Mouse (Mus musculus) limb, embryonic 14.5 days (tissue): ENCODE measurements around the gene Clrn1. TPM values are rescaled to one million over a fixed set of nuclear protein-coding genes. Genes with fewer than 3 reads are reported as not detected.

Experiments
- ATAC-seq: fragments of 200-750 bp; cut with Nextera tagmentation; 2 replicates; pipeline ENCODE4 v1.8.0; 2017; ENCODE audit warnings: low read depth, moderate number of reproducible peaks, moderate TSS enrichment; ENCODE audit not compliant: low FRiP score
- DNase-seq: peaks from one replicate; pipeline ENCODE4 v3.0.0-alpha.2; 2015; ENCODE audit warnings: low spot score
- H3K27ac ChIP-seq: fragments of 300-500 bp; sonication (generic); replicated peaks from 2 replicates; pipeline ENCODE4 v1.5.1; 2014; ENCODE audit warnings: low read depth, mild to moderate bottlenecking, low read length, moderate library complexity, mixed read lengths
- H3K27me3 ChIP-seq: fragments of 300-500 bp; sonication (generic); 2 replicates; pipeline ENCODE4 v1.6.1; 2014; ENCODE audit warnings: low read length, mixed read lengths; ENCODE audit not compliant: control insufficient read depth, insufficient read depth
- H3K36me3 ChIP-seq: fragments of 300-500 bp; sonication (generic); 2 replicates; pipeline ENCODE4 v1.6.1; 2014; ENCODE audit warnings: mild to moderate bottlenecking, low read length, moderate library complexity, mixed read lengths; ENCODE audit not compliant: control insufficient read depth, insufficient read depth
- H3K4me1 ChIP-seq: fragments of 300-500 bp; sonication (generic); 2 replicates; pipeline ENCODE4 v1.6.1; 2014; ENCODE audit warnings: antibody characterized with exemption, low read length, mixed read lengths; ENCODE audit not compliant: control insufficient read depth, insufficient read depth
- H3K4me2 ChIP-seq: fragments of 300-500 bp; sonication (generic); replicated peaks from 2 replicates; pipeline ENCODE4 v1.6.1; 2014; ENCODE audit warnings: low read depth, mild to moderate bottlenecking, low read length, moderate library complexity; ENCODE audit not compliant: severe bottlenecking
- H3K4me3 ChIP-seq: fragments of 300-500 bp; sonication (generic); replicated peaks from 2 replicates; pipeline ENCODE4 v1.5.1; 2014; ENCODE audit warnings: low read length
- H3K9ac ChIP-seq: fragments of 300-500 bp; sonication (generic); 2 replicates; pipeline ENCODE4 v1.6.1; 2014; ENCODE audit warnings: mild to moderate bottlenecking, low read depth, low read length, moderate library complexity; ENCODE audit not compliant: severe bottlenecking
- H3K9me3 ChIP-seq: fragments of 300-500 bp; sonication (generic); 2 replicates; pipeline ENCODE4 v1.6.1; 2016; ENCODE audit warnings: low read length; ENCODE audit not compliant: control insufficient read depth
- POLR2A ChIP-seq: fragments of 200-500 bp; IDR thresholded peaks from 2 replicates; pipeline ENCODE4 v1.8.0; 2012; ENCODE audit warnings: inconsistent platforms, mild to moderate bottlenecking, moderate library complexity, borderline replicate concordance; ENCODE audit not compliant: insufficient read depth, insufficient read length; ENCODE audit errors: extremely low read depth
- WGBS: fragments of 180-500 bp; shearing (Covaris S2); extraction: QIAGEN DNeasy Blood & Tissue Kit; methylation state at CpG from one replicate; pipeline ENCODE4 v1.1.7; 2014; 5-methylcytosine and 5-hydroxymethylcytosine counted together
- polyA plus RNA-seq, 2 experiments: library from polyadenylated mRNA; depleted of rRNA in 1 of 2; stranded (reverse) in 1 of 2; unstranded in 1 of 2; fragments of >200 nt; fragmentation: Nextera tagmentation in 1 of 2; extraction: Ambion mirVana in 1 of 2; gene quantifications; 2 replicates each; pipeline versions ENCODE4 v1.2.1 to v1.2.3; 2012 to 2014

The Clrn1 gene
- polyA plus RNA-seq, 2 experiments = 0.08 to 0.44 TPM

DNA sequence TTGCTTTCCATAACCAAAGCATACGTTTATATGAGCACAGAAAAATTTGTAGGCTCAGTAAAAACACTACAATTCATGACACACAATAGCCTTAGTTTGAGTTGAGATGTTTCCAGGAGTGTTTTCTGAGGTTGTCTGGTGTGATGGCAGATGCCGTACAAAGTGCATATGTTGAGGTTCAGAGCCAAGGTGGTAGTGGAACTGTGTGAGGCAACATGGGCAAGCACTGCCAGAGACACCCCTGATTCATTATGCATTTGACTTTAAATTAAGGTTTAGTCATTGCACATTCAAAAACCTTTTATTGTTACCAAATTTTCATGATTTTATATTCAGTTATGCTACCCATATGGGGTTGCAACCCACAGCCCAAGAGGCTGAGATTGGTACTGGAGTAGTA is 19.5 kb upstream of the Clrn1 start:
- H3K4me1 ChIP-seq = no peaks in the 10 kb centered on the region
- TF ChIP-seq POLR2A = no peak
- no peak overlapping the region for H3K9ac ChIP-seq
- ATAC-seq (no peak), DNase-seq (no peak)
- no peak overlapping the region for H3K4me2 ChIP-seq
- H3K27me3 ChIP-seq = no peaks in the 10 kb centered on the region
- H3K9me3 ChIP-seq = no peaks in the 10 kb centered on the region
- WGBS = 88% methylated on average over 2 of the region's 2 CpGs
- H3K36me3 ChIP-seq = no peaks in the 10 kb centered on the region
- no peak overlapping the region for H3K4me3 ChIP-seq
- no peak overlapping the region for H3K27ac ChIP-seq

GRCm38 (mm10) chr3:58902051-58902758 is 17.1 kb upstream of the Clrn1 start:
- Histone ChIP-seq H3K4me1 (no peaks in the 10 kb centered on the region), H3K27me3 (no peaks in the 10 kb centered on the region), H3K27ac (no peak overlapping the region), H3K4me2 (no peak overlapping the region), H3K9ac (no peak overlapping the region), H3K9me3 (no peaks in the 10 kb centered on the region), H3K36me3 (no peaks in the 10 kb centered on the region), H3K4me3 (no peak overlapping the region)
- TF ChIP-seq POLR2A = no peak
- ATAC-seq (no peak), DNase-seq (no peak)
- 82% methylated on average over 13 of the region's 13 CpGs for WGBS

GRCm38 (mm10) chr3:58895131-58895530 is 10.0 kb upstream of the Clrn1 start:
- no peak for DNase-seq
- H3K27ac ChIP-seq = no peak overlapping the region
- H3K4me2 ChIP-seq = no peak overlapping the region
- ATAC-seq = no peak
- no peaks in the 10 kb centered on the region for H3K36me3 ChIP-seq
- no peak overlapping the region for H3K4me3 ChIP-seq
- H3K9ac ChIP-seq = no peak overlapping the region
- no peaks in the 10 kb centered on the region for H3K9me3 ChIP-seq
- WGBS = 78% methylated on average over 5 of the region's 5 CpGs
- no peaks in the 10 kb centered on the region for H3K4me1 ChIP-seq
- no peaks in the 10 kb centered on the region for H3K27me3 ChIP-seq
- TF ChIP-seq POLR2A = no peak

GRCm38 (mm10) chr3:58894529-58894928 is 9.4 kb upstream of the Clrn1 start:
- DNase-seq = no peak
- H3K4me1 ChIP-seq = no peaks in the 10 kb centered on the region
- H3K4me2 ChIP-seq = no peak overlapping the region
- no peak overlapping the region for H3K27ac ChIP-seq
- ATAC-seq = no peak
- H3K36me3 ChIP-seq = no peaks in the 10 kb centered on the region
- no peak overlapping the region for H3K9ac ChIP-seq
- no peak overlapping the region for H3K4me3 ChIP-seq
- 84% methylated on average over 3 of the region's 3 CpGs for WGBS
- TF ChIP-seq POLR2A = no peak
- H3K27me3 ChIP-seq = no peaks in the 10 kb centered on the region
- H3K9me3 ChIP-seq = no peaks in the 10 kb centered on the region

DNA sequence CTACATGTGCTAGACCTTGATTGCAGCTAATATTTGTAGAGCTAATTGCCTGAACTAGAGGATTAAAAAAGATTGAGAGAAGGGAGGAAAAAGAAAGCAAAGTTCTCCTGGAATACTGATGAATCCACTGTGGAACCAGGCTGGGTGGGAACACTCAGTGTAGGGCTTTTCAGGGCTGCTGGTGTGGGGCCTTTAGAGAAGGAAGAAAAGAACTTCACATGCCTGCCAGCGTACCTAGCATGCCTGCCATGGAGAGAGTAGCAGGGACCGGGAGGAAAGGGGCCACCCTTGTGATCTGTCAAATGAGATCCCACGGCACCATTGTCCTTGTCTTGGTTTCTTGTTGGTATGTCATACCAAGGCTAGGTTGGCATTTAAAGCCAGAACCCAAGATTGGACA is 4.5 kb upstream of the Clrn1 start:
- Histone ChIP-seq H3K4me2 (no peak overlapping the region), H3K27ac (no peak overlapping the region), H3K4me1 (no peaks in the 10 kb centered on the region), H3K4me3 (no peak overlapping the region), H3K27me3 (no peaks in the 10 kb centered on the region), H3K9me3 (no peaks in the 10 kb centered on the region), H3K36me3 (no peaks in the 10 kb centered on the region), H3K9ac (no peak overlapping the region)
- ATAC-seq = no peak
- DNase-seq = no peak
- WGBS = 64% methylated on average over 3 of the region's 3 CpGs
- TF ChIP-seq POLR2A = no peak
